Mouse (Mus musculus) spleen, postnatal 14 days (tissue): ENCODE measurements around the gene Fam83c.

Experiments used
- DNase-seq, 2 experiments: peaks; one replicate each; pipeline ENCODE4 v3.0.0; 2021 to 2022; ENCODE audit warnings: low spot score in 2 of 2

Gene Fam83c

DNA sequence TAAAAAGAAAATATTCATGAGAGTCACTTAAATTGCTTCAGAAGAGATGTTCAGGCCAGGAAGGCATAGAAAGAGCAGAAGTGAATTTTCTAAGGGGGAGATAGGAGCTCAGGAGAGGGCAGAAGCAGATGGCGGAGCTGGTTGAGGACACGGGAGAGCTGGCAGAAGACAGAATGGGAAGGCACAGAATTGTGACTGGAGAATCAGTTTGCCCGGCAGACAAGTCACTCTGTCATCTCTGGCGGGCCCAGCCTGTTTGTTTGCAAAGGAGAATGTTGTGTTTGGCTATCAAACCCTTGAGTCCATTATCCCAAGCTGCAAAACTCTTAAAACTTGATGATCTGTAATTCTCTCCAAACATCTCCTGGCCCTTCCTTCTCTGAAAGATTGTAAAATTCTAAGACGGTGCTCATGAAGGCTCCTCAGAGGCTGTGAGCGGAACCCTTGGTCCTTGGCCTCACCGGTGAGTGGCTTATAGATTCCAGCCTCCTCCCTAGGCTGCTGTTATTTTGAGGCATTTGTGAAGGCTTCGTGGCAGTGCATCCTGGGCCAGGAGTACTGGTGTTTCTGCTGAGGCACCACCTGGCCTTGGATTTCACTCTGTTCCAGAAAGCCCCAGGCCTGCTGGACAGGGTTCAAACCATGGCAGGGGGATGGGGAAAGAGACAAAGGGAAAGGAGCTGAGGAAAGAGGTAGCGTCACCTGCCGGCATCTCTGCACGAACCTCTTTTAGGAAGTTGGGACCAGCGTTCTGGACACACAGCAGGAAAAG lies 39.8 kb downstream of the Fam83c start:
- DNase-seq, result no peak

DNA sequence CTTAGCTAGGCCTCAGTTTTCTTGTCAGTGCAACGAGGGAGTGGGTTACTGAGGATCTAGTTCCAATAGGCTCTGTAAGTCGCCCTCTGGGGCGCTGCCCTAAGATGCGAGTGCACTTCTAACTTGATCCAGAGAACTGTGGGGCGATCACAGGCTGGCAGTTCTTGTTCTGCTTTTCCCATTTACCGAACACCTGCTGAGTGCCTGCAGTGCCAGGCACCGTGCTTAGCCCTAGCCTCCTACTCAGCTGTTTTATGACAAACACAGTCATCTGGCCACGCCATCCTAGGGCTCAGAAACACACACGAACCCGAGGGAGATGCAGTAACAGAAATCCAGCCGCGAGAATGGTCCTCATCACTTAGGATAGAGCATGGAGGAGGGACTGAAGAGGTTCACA lies 41.8 kb downstream of the Fam83c start:
- no peak for DNase-seq

GRCm38 (mm10) chr2:155787949-155788931 lies 46.4 kb downstream of the Fam83c start:
- DNase-seq, result no peak

DNA sequence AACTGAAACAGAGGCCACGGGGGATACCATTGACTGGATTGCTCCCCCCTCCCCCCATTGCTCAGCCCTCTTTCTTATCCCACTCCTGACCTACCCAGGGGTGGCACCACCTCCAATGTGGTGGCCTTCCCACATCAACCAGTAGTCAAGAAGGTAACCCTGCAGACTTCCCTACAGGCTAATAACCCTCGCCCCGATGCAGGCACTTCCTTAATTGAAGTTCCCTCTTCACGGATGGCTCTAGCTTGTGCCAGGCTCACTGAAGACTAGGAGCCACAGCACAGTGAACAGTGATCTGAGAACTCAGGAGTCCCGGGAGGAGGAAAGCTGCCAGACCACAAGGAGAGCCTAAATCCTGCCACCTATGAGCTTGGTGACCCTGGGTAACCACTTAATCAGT lies 47.7 kb downstream of the Fam83c start:
- no peak for DNase-seq

DNA sequence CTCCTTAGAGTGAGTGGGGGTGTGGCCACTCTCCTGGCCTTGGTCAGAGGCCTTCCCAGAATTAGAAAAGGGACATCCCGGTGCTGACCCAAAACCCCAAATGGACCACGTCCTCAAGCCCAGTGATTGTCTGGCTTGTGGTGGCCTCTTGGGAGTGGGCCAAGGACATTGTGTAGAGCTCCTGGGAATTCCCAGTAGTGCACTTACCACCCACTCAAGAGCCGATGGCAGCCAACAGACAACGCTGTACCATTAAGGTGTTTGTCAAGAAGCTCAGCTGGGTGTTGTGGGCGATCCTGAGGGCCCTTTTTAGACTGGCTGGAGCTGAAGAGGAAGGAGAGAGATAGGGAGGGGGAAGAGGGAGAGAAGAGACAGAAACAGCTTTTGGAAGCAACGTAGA lies 50.1 kb downstream of the Fam83c start:
- no peak for DNase-seq

GRCm38 (mm10) chr2:155779506-155779905 lies 55.1 kb downstream of the Fam83c start:
- DNase-seq, result no peak

DNA sequence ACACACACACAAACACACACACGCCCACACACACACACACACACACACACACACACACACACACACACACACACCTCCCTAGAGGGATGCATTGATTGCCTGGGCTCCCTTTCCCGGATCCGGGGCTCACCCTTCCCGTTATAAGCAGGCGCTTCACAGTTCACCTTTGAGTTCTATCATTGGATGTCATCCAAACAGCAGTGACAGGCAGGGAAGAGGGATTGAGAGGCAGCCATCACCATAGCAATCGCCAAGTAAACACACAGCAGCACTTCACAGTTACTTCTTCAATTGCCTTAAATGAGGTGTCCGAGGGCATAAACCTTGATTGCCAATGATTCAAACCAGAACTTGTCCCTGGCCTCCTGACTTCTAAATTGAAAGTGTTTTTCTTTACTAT lies 55.6 kb downstream of the Fam83c start:
- DNase-seq, result no peak

DNA sequence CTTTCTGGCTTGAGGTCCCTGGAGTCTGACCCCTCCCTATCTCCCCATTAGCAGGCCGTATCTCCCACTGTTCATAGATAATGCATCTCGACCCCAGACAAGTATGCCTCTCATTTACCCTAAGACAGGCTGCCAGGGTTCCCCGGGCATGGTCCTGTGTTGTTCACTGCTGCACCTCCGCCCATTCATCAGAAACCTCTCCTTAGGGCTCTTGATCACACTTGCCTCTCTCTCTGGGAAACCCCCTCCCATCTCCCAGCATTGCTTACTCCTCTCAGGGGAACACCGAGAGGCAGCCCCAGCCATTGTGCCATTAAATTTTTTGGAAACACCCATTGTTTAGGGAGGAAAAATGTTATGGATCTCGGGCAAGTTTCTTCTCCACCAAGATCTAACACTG lies 56.6 kb downstream of the Fam83c start:
- no peak for DNase-seq

GRCm38 (mm10) chr2:155777688-155777985 lies 57.0 kb downstream of the Fam83c start:
- DNase-seq, result no peak
